Mouse (Mus musculus) limb, embryonic 10.5 days (tissue): ENCODE measurements around the gene Ppox. TPM values are rescaled to one million over a fixed set of nuclear protein-coding genes. Genes with fewer than 3 reads are reported as not detected.

Source experiments
- DNase-seq: peaks from one replicate; pipeline ENCODE4 v3.0.0-alpha.2; 2017; ENCODE audit warnings: low spot score
- H3K27ac ChIP-seq: fragments of 300-500 bp; sonication (generic); 2 replicates; pipeline ENCODE4 v1.5.1; 2016; ENCODE audit warnings: mild to moderate bottlenecking
- H3K27me3 ChIP-seq: fragments of 300-500 bp; sonication (generic); 2 replicates; pipeline ENCODE4 v1.6.1; 2016; ENCODE audit warnings: low read depth, mild to moderate bottlenecking; ENCODE audit not compliant: poor library complexity, severe bottlenecking
- H3K36me3 ChIP-seq: fragments of 300-500 bp; sonication (generic); 2 replicates; pipeline ENCODE4 v1.6.1; 2016; ENCODE audit warnings: mild to moderate bottlenecking, moderate library complexity
- H3K4me1 ChIP-seq: fragments of 300-500 bp; sonication (generic); 2 replicates; pipeline ENCODE4 v1.6.1; 2016
- H3K4me3 ChIP-seq: fragments of 300-500 bp; sonication (generic); 2 replicates; pipeline ENCODE4 v1.5.1; 2016; ENCODE audit warnings: mild to moderate bottlenecking, moderate library complexity
- H3K9me3 ChIP-seq: fragments of 300-500 bp; sonication (generic); replicated peaks from 2 replicates; pipeline ENCODE4 v1.6.1; 2016; ENCODE audit warnings: mild to moderate bottlenecking
- WGBS: fragments of 180-500 bp; shearing (Covaris S2); methylation state at CpG from one replicate; pipeline ENCODE4 v1.1.7; 2016; 5-methylcytosine and 5-hydroxymethylcytosine counted together
- polyA plus RNA-seq: library from polyadenylated mRNA; unstranded; fragments of >200 nt; fragmentation: Nextera tagmentation; extraction: Ambion mirVana; gene quantifications from 2 replicates; pipeline ENCODE4 v1.2.1, GENCODE M21; 2016

Ppox gene
- polyA plus RNA-seq, 1 experiment from 2014 or later = 62.3 TPM

- no peak for DNase-seq
- no peaks in the 10 kb centered on the region for H3K27me3 ChIP-seq
- no peaks in the 10 kb centered on the region for H3K36me3 ChIP-seq
- no peak overlapping the region for H3K4me3 ChIP-seq
- WGBS = 57% methylated on average over 4 of the region's 4 CpGs
- no peaks in the 10 kb centered on the region for H3K9me3 ChIP-seq
- peaks cover 37% of the 10 kb centered on the region for H3K4me1 ChIP-seq
- H3K27ac ChIP-seq = no peak overlapping the region
Measured at GRCm38 (mm10) chr1:171226780-171227179, 54.2 kb downstream of the Ppox start.

Other genes with a start within 250 kb of the Ppox start
- 3.0 and 3.3 TPM in 2 replicates for gene Fcgr3, start 216.3 kb downstream of the Ppox start, polyA plus RNA-seq
- gene Cfap126, start 167.3 kb downstream of the Ppox start, polyA plus RNA-seq = 1.0 and 1.1 TPM in 2 replicates
- 250 and 257 TPM in 2 replicates for gene Sdhc, start 130.6 kb downstream of the Ppox start, polyA plus RNA-seq
- gene Mpz, start 130.5 kb downstream of the Ppox start, polyA plus RNA-seq = 0.44 TPM in 1 of 2 replicates, not detected in the other
- gene Pcp4l1, start 84.9 kb downstream of the Ppox start, polyA plus RNA-seq = 1.7 and 1.9 TPM in 2 replicates
- 0.23 and 0.34 TPM in 2 replicates for gene Nr1i3, start 67.2 kb downstream of the Ppox start, polyA plus RNA-seq
- gene Tomm40l, start 58.7 kb downstream of the Ppox start, polyA plus RNA-seq = 32.2 and 32.5 TPM in 2 replicates
- gene Apoa2, start 56.1 kb downstream of the Ppox start, polyA plus RNA-seq = 1.9 and 2.6 TPM in 2 replicates
- gene Fcer1g, start 46.8 kb downstream of the Ppox start, polyA plus RNA-seq = 6.4 and 10.7 TPM in 2 replicates
- 7.3 and 10.5 TPM in 2 replicates for gene Adamts4, start 30.8 kb downstream of the Ppox start, polyA plus RNA-seq
- gene Ndufs2, start 29.8 kb downstream of the Ppox start, polyA plus RNA-seq = 308 and 312 TPM in 2 replicates
- 69.0 and 75.1 TPM in 2 replicates for gene B4galt3, start 10.9 kb downstream of the Ppox start, polyA plus RNA-seq
- gene Usp21, start 6.8 kb upstream of the Ppox start, polyA plus RNA-seq = 107 and 125 TPM in 2 replicates
- 99.6 and 101 TPM in 2 replicates for gene Ufc1, start 13.8 kb upstream of the Ppox start, polyA plus RNA-seq
- 44.3 and 50.5 TPM in 2 replicates for gene Dedd, start 48.0 kb upstream of the Ppox start, polyA plus RNA-seq
- gene Nit1, start 64.5 kb upstream of the Ppox start, polyA plus RNA-seq = 32.8 and 36.3 TPM in 2 replicates
- 149 TPM in 2 replicates for gene Pfdn2, start 64.5 kb upstream of the Ppox start, polyA plus RNA-seq
- 1.6 and 2.4 TPM in 2 replicates for gene Klhdc9, start 79.6 kb upstream of the Ppox start, polyA plus RNA-seq
- gene Nectin4, start 88.9 kb upstream of the Ppox start, polyA plus RNA-seq = 3.4 and 4.8 TPM in 2 replicates
- gene Arhgap30, start 107.8 kb upstream of the Ppox start, polyA plus RNA-seq = 0.56 and 0.69 TPM in 2 replicates
- 119 and 127 TPM in 2 replicates for gene Usf1, start 130.1 kb upstream of the Ppox start, polyA plus RNA-seq
- 6.2 and 7.5 TPM in 2 replicates for gene Tstd1, start 137.7 kb upstream of the Ppox start, polyA plus RNA-seq
- 34.7 and 38.2 TPM in 2 replicates for gene F11r, start 156.3 kb upstream of the Ppox start, polyA plus RNA-seq
- gene Alyref2, start 222.3 kb upstream of the Ppox start, polyA plus RNA-seq = 6.5 and 8.6 TPM in 2 replicates